Mouse (Mus musculus) heart, adult 2 months (tissue): ENCODE data around the gene Hilpda. TPM values are rescaled to one million over a fixed set of nuclear protein-coding genes. Genes with fewer than 3 reads are reported as not detected.

Experiments used
- DNase-seq, 2 experiments: peaks; one replicate each; pipeline ENCODE4 v3.0.0; 2021
- H3K27ac ChIP-seq: fragments of 200-600 bp; 2 replicates; pipeline ENCODE4 v1.8.1; 2022
- H3K27me3 ChIP-seq: fragments of 200-500 bp; 2 replicates; pipeline ENCODE4 v1.6.1; 2012; ENCODE audit warnings: mild to moderate bottlenecking, low read length, inconsistent platforms, mixed read lengths; ENCODE audit not compliant: control insufficient read depth, insufficient read depth
- H3K36me3 ChIP-seq: fragments of 200-500 bp; 2 replicates; pipeline ENCODE4 v1.6.1; 2012; ENCODE audit warnings: low read length, inconsistent platforms; ENCODE audit not compliant: control insufficient read depth, insufficient read depth
- H3K4me1 ChIP-seq: fragments of 200-500 bp; 2 replicates; pipeline ENCODE4 v1.6.1; 2011; ENCODE audit warnings: low read length; ENCODE audit not compliant: control insufficient read depth, insufficient read depth
- H3K4me3 ChIP-seq: fragments of 200-600 bp; 2 replicates; pipeline ENCODE4 v1.8.1; 2022
- H3K79me2 ChIP-seq: fragments of 200-500 bp; replicated peaks from 2 replicates; pipeline ENCODE4 v1.6.1; 2012; ENCODE audit warnings: mild to moderate bottlenecking, inconsistent platforms, low read length, moderate library complexity, mixed read lengths; ENCODE audit not compliant: control insufficient read depth, insufficient read depth
- H3K9ac ChIP-seq: fragments of 200-500 bp; 2 replicates; pipeline ENCODE4 v1.6.1; 2012; ENCODE audit warnings: low read depth, mild to moderate bottlenecking, control low read depth, inconsistent platforms, low read length, mixed read lengths
- CTCF ChIP-seq: fragments of 200-600 bp; IDR thresholded peaks from 2 replicates; pipeline ENCODE4 v1.8.1; 2022; ENCODE audit warnings: antibody characterized with exemption, mild to moderate bottlenecking, moderate library complexity
- EP300 ChIP-seq: fragments of 200-500 bp; IDR thresholded peaks from 2 replicates; pipeline ENCODE4 v1.6.1; 2011; ENCODE audit warnings: low read depth, low read length, control low read depth; ENCODE audit not compliant: insufficient read depth
- POLR2A ChIP-seq: fragments of 200-500 bp; IDR thresholded peaks from 2 replicates; pipeline ENCODE4 v1.6.1; 2011; ENCODE audit warnings: mild to moderate bottlenecking, low read depth, low read length, control low read depth; ENCODE audit not compliant: insufficient read depth
- WGBS: fragments of 180-500 bp; shearing (Covaris S2); methylation state at CpG from one replicate; pipeline ENCODE4 v1.1.7; 2018; 5-methylcytosine and 5-hydroxymethylcytosine counted together
- intact Hi-C: fragments of 180-260 bp; cut with DNase I; formaldehyde crosslinking; loops from one replicate; pipeline ENCODE4 v1.15.1; 2025
- polyA plus RNA-seq: library from polyadenylated mRNA; depleted of rRNA; stranded (reverse); fragments of >200 nt; gene quantifications from 2 replicates; pipeline ENCODE4 v1.2.3, GENCODE M21; 2012
- total RNA-seq, 2 experiments: library from RNA; stranded (reverse); gene quantifications; 2 replicates each; pipeline ENCODE4 v1.2.3; 2021

Gene Hilpda
- total and polyA plus RNA-seq, 3 experiments = 5.3 to 12.1 (median 5.3) TPM

GRCm38 (mm10) chr6:29266936-29267335 is 5.4 kb upstream of the Hilpda start:
- TF ChIP-seq CTCF (no peak), POLR2A (no peak), EP300 (no peak)
- H3K9ac ChIP-seq = no peak overlapping the region
- H3K4me3 ChIP-seq = no peak overlapping the region
- WGBS = 57% methylated on average over 4 of the region's 4 CpGs
- H3K4me1 ChIP-seq = peaks cover 8% of the 10 kb centered on the region
- no peak for DNase-seq
- H3K27me3 ChIP-seq = no peaks in the 10 kb centered on the region
- no peaks in the 10 kb centered on the region for H3K36me3 ChIP-seq
- no peak overlapping the region for H3K27ac ChIP-seq
- no peaks in the 10 kb centered on the region for H3K79me2 ChIP-seq
- intact Hi-C loops = no loop called here

DNA sequence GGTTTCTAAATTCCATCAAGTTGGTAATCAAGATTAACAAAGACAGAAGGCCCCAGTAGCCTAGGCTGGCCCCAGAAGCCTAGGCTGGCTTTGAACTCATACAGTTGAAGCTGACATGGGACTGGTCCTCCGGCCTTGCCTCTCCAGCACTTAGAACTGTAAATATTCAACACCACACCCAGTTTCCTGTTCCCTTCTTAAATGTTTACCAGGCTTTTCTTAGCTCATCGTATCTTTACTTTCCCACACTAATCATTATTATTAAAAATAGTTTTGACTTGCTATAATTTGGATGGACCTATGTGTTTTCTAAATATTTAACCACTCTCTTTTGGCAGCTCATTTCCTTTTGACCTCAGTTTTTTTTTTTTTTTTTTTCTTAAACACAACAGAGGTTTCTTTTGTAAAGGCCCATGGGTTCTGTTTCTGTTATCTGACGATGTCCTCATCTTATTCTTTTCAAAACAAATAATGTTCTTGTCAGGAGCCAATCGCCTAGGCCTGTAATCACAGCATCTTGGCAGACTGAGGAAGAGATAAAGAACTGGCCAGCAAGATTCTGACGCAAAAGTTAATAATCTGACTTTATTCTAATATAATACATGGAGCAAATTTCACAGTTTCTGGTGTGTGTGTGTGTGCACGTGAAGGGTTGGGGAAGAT is 3.2 kb upstream of the Hilpda start:
- H3K36me3 ChIP-seq = no peaks in the 10 kb centered on the region
- no peak overlapping the region for H3K4me3 ChIP-seq
- 58% methylated on average over 6 of the region's 6 CpGs for WGBS
- peaks cover 8% of the 10 kb centered on the region for H3K4me1 ChIP-seq
- no peaks in the 10 kb centered on the region for H3K79me2 ChIP-seq
- DNase-seq = no peak
- no peak overlapping the region for H3K27ac ChIP-seq
- H3K9ac ChIP-seq = no peak overlapping the region
- H3K27me3 ChIP-seq = no peaks in the 10 kb centered on the region
- intact Hi-C loops = no loop called here
- TF ChIP-seq EP300 = no peak
- TF ChIP-seq POLR2A = no peak
- no peak for TF ChIP-seq CTCF

GRCm38 (mm10) chr6:29270961-29271360 is 1.3 kb upstream of the Hilpda start:
- Histone ChIP-seq H3K4me3 (peak overlapping the region; percentile 32), H3K9ac (0 out of 2 replicates have a peak overlapping the region, but pooled peaks have one; percentile 12), H3K27me3 (no peaks in the 10 kb centered on the region), H3K4me1 (peaks cover 4% of the 10 kb centered on the region), H3K27ac (peak overlapping the region; percentile 34), H3K36me3 (no peaks in the 10 kb centered on the region), H3K79me2 (no peaks in the 10 kb centered on the region)
- intact Hi-C loops = loop anchor here (5.0 to 10.0 kb wide), 2 partner anchors 76 to 1424 kb away; partner anchors contain the start of genes Calu and Cep41
- TF ChIP-seq EP300 (no peak), POLR2A (no peak), CTCF (no peak)
- 1% methylated on average over 8 of the region's 8 CpGs for WGBS
- DNase-seq = peak; percentile 33 to 37

- 93% methylated on average over 5 of the region's 5 CpGs for WGBS
- Histone ChIP-seq H3K4me3 (no peak overlapping the region), H3K4me1 (peaks cover 2% of the 10 kb centered on the region), H3K36me3 (no peaks in the 10 kb centered on the region), H3K79me2 (no peaks in the 10 kb centered on the region), H3K27me3 (no peaks in the 10 kb centered on the region), H3K27ac (no peak overlapping the region), H3K9ac (no peak overlapping the region)
- intact Hi-C loops = loop anchor here (10.0 kb wide), 1 partner anchor 1418 kb away; the partner anchor contains the start of gene Cep41
- no peak for DNase-seq
- TF ChIP-seq CTCF (no peak), EP300 (no peak), POLR2A (no peak)
These were observed 4.5 kb downstream of the Hilpda start for GRCm38 (mm10) chr6:29276746-29277145.

GRCm38 (mm10) chr6:29278513-29279267 is 6.4 kb downstream of the Hilpda start:
- DNase-seq = peak; percentile 32 to 46
- Histone ChIP-seq H3K4me3 (no peak overlapping the region), H3K4me1 (peaks cover 2% of the 10 kb centered on the region), H3K27ac (peak overlapping the region; percentile 41), H3K27me3 (no peaks in the 10 kb centered on the region), H3K9ac (no peak overlapping the region), H3K36me3 (no peaks in the 10 kb centered on the region), H3K79me2 (no peaks in the 10 kb centered on the region)
- peak; percentile 71 for TF ChIP-seq CTCF
- TF ChIP-seq POLR2A = no peak
- WGBS = 10% methylated on average over 8 of the region's 8 CpGs
- intact Hi-C loops = loop anchor here (1.0 to 10.0 kb wide), 4 partner anchors 37 to 1416 kb away; partner anchors contain the start of gene Cep41

DNA sequence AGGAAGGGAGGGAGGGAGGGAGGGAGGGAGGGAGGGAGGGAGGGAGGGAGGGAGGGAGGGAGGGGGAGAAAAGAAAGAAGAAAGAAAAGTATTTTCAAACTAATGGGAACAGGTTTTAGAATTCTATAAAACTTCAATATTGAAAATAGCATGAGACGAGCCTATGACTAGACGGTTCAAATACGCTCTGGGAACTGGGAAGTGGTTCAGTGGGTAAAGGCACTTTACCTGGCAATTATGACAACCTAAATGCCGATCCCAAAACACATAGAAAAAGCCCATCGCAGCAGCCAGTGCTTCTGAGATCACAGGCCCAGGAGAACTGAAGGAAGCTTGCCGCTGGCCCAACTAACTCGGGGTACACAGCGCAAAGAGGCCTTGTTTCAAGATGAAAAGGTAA is 7.0 kb downstream of the Hilpda start, which contains the start of gene Fam71f2:
Fam71f2 (plus strand) TSS at position 301 of the 400 bp plus-strand sequence.
- intact Hi-C loops = loop anchor here (1.0 to 10.0 kb wide), 4 partner anchors 38 to 1416 kb away; partner anchors contain the start of gene Cep41
- Histone ChIP-seq H3K79me2 (no peaks in the 10 kb centered on the region), H3K27ac (peak within 1 kb of the TSS; percentile 41), H3K4me3 (no peak within 1 kb of the TSS), H3K9ac (no peak within 1 kb of the TSS), H3K36me3 (no peaks in the 10 kb centered on the region), H3K4me1 (peaks cover 2% of the 10 kb centered on the region), H3K27me3 (no peaks in the 10 kb centered on the region)
- 82% methylated on average over 8 of the region's 8 CpGs for WGBS
- DNase-seq = no peak
- TF ChIP-seq CTCF (no peak; the same call in 1 of the 2 replicates), EP300 (no peak), POLR2A (no peak)
